Mouse (Mus musculus) heart, embryonic 11.5 days (tissue): Measurements from ENCODE around the gene Ehd4. TPM values are rescaled to one million over a fixed set of nuclear protein-coding genes. Genes with fewer than 3 reads are reported as not detected.

ENCODE experiments used
- ATAC-seq: fragments of 200-750 bp; cut with Nextera tagmentation; replicated peaks from 2 replicates; pipeline ENCODE4 v1.8.0; 2017; ENCODE audit warnings: moderate library complexity; ENCODE audit not compliant: insufficient number of reproducible peaks, low FRiP score, low TSS enrichment
- H3K27ac ChIP-seq: fragments of 300-500 bp; sonication (generic); 2 replicates; pipeline ENCODE4 v1.5.1; 2014; ENCODE audit warnings: mild to moderate bottlenecking, low read depth, low read length
- H3K27me3 ChIP-seq: fragments of 300-500 bp; sonication (generic); 2 replicates; pipeline ENCODE4 v1.6.1; 2014; ENCODE audit warnings: mild to moderate bottlenecking, low read length, mixed read lengths; ENCODE audit not compliant: control insufficient read depth, insufficient read depth
- H3K36me3 ChIP-seq: fragments of 300-500 bp; sonication (generic); 2 replicates; pipeline ENCODE4 v1.6.1; 2014; ENCODE audit warnings: mild to moderate bottlenecking, low read length, moderate library complexity, mixed read lengths; ENCODE audit not compliant: control insufficient read depth, insufficient read depth
- H3K4me1 ChIP-seq: fragments of 300-500 bp; sonication (generic); 2 replicates; pipeline ENCODE4 v1.6.1; 2014; ENCODE audit warnings: low read length; ENCODE audit not compliant: control insufficient read depth, insufficient read depth
- H3K4me2 ChIP-seq: fragments of 300-500 bp; sonication (generic); 2 replicates; pipeline ENCODE4 v1.6.1; 2014; ENCODE audit warnings: mild to moderate bottlenecking, moderate library complexity
- H3K4me3 ChIP-seq: fragments of 300-500 bp; sonication (generic); 2 replicates; pipeline ENCODE4 v1.5.1; 2014; ENCODE audit warnings: low read depth, low read length
- H3K9ac ChIP-seq: fragments of 300-500 bp; sonication (generic); 2 replicates; pipeline ENCODE4 v1.6.1; 2014; ENCODE audit warnings: mild to moderate bottlenecking, low read depth, low read length, moderate library complexity
- H3K9me3 ChIP-seq: fragments of 300-500 bp; sonication (generic); replicated peaks from 2 replicates; pipeline ENCODE4 v1.6.1; 2016; ENCODE audit warnings: low read length; ENCODE audit not compliant: control insufficient read depth
- WGBS: fragments of 180-500 bp; shearing (Covaris S2); extraction: QIAGEN DNeasy Blood & Tissue Kit; methylation state at CpG from one replicate; pipeline ENCODE4 v1.1.7; 2014; ENCODE audit not compliant: insufficient replicate concordance; 5-methylcytosine and 5-hydroxymethylcytosine counted together
- polyA plus RNA-seq: library from polyadenylated mRNA; unstranded; fragments of >200 nt; fragmentation: Nextera tagmentation; extraction: Ambion mirVana; gene quantifications from 2 replicates; pipeline ENCODE4 v1.2.1, GENCODE M21; 2014

Gene Ehd4
- polyA plus RNA-seq, 1 experiment from 2014 or later = 113 TPM

GRCm38 (mm10) chr2:120153586-120154360 is 633 bp downstream of the Ehd4 start:
- H3K4me1 ChIP-seq = peaks cover 7% of the 10 kb centered on the region; the same call in 1 of the 2 replicates
- ATAC-seq = peak; percentile 12; the same call in 1 of the 2 replicates
- 2% methylated on average over 38 of the region's 38 CpGs for WGBS
- peak overlapping the region; percentile 89 for H3K4me2 ChIP-seq
- no peaks in the 10 kb centered on the region for H3K27me3 ChIP-seq
- peak overlapping the region; percentile 76 for H3K27ac ChIP-seq
- no peaks in the 10 kb centered on the region for H3K9me3 ChIP-seq
- peak overlapping the region; percentile 93 for H3K9ac ChIP-seq
- no peaks in the 10 kb centered on the region for H3K36me3 ChIP-seq
- peak overlapping the region; percentile 82 for H3K4me3 ChIP-seq

- H3K36me3 ChIP-seq = no peaks in the 10 kb centered on the region
- no peak overlapping the region for H3K4me2 ChIP-seq
- no peaks in the 10 kb centered on the region for H3K9me3 ChIP-seq
- peaks cover 30% of the 10 kb centered on the region for H3K4me1 ChIP-seq
- H3K4me3 ChIP-seq = no peak overlapping the region
- ATAC-seq = no peak
- H3K9ac ChIP-seq = no peak overlapping the region
- H3K27ac ChIP-seq = no peak overlapping the region
- WGBS = 77% methylated on average over 3 of the region's 3 CpGs
- no peaks in the 10 kb centered on the region for H3K27me3 ChIP-seq
Observed at GRCm38 (mm10) chr2:120150571-120150970, 3.8 kb downstream of the Ehd4 start.

DNA sequence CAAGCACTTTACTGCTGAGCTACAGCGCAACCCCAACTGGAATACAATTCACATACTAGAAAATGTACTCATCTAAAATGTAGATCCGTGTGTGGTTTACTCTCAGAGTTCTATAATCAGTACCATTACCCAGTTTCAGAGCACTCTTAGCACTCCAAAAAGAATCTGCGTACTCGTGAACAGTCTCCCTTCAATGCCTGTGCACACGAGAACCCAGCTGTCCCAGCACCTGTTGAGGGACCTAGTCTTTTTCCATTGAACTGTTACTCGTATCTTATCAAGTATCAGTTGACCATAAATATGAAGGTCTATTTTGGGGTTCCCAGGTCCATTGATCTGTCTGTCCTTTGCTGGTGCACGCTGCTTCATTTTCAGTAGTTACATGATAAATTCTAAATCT is 4.8 kb downstream of the Ehd4 start:
- H3K9me3 ChIP-seq = no peaks in the 10 kb centered on the region
- ATAC-seq = no peak
- peaks cover 32% of the 10 kb centered on the region for H3K4me1 ChIP-seq
- no peak overlapping the region for H3K9ac ChIP-seq
- no peak overlapping the region for H3K4me3 ChIP-seq
- no peak overlapping the region for H3K4me2 ChIP-seq
- 80% methylated on average over 7 of the region's 7 CpGs for WGBS
- no peaks in the 10 kb centered on the region for H3K27me3 ChIP-seq
- no peaks in the 10 kb centered on the region for H3K36me3 ChIP-seq
- H3K27ac ChIP-seq = no peak overlapping the region

DNA sequence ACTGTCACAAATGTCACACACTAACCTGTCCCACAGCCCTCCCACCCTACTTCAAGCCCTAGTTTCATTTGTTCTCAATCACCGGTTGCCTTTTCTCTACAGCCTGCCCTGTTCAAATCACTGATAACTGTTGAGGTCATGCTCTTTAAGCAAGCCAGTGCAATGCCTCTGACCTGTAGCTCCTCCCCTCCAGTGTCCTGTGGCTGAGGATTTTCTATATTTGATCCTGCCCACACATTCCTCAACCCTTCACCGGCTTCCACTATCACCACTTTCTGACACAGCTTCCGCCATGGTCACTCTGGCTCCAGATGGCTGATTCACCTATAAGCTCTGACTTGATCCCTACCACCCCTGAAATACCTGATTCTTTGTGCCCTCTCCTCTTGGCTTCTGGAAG is 6.4 kb downstream of the Ehd4 start:
- no peaks in the 10 kb centered on the region for H3K27me3 ChIP-seq
- peak overlapping the region; percentile 76 for H3K27ac ChIP-seq
- H3K4me1 ChIP-seq = peaks cover 28% of the 10 kb centered on the region
- peak; percentile 65; the same call in 1 of the 2 replicates for ATAC-seq
- WGBS = 9% methylated on average over 3 of the region's 3 CpGs
- H3K36me3 ChIP-seq = no peaks in the 10 kb centered on the region
- no peaks in the 10 kb centered on the region for H3K9me3 ChIP-seq
- no peak overlapping the region for H3K4me3 ChIP-seq
- peak overlapping the region; percentile 33; the same call in 1 of the 2 replicates for H3K4me2 ChIP-seq
- no peak overlapping the region for H3K9ac ChIP-seq

- ATAC-seq = no peak
- 22% methylated on average over 2 of the region's 2 CpGs for WGBS
- H3K4me2 ChIP-seq = no peak overlapping the region
- peaks cover 25% of the 10 kb centered on the region for H3K4me1 ChIP-seq
- no peaks in the 10 kb centered on the region for H3K27me3 ChIP-seq
- no peaks in the 10 kb centered on the region for H3K9me3 ChIP-seq
- peak overlapping the region; percentile 76 for H3K27ac ChIP-seq
- H3K36me3 ChIP-seq = no peaks in the 10 kb centered on the region
- no peak overlapping the region for H3K9ac ChIP-seq
- H3K4me3 ChIP-seq = no peak overlapping the region
Observed at GRCm38 (mm10) chr2:120147364-120147763, 7.0 kb downstream of the Ehd4 start.

DNA sequence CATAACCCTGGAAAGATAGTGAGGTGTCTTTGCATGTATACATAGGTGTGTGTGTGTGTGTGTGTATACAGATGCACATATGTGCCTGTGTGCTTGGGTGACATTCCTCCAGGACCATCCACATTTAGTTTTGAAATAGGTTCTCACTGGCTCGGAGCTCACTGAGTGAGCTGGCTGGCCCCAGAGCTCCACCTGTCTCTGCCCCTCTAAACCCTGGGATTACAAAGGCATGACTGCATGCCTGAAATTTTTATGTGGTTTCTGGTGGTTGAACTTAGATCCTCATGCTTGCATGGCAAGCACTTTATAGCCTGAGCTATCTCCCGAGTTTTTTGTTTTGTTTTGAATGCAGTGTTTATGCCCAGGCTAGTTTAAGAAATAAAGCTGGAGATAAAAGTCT is 7.9 kb downstream of the Ehd4 start:
- Histone ChIP-seq H3K36me3 (no peaks in the 10 kb centered on the region), H3K4me1 (peaks cover 25% of the 10 kb centered on the region), H3K9me3 (no peaks in the 10 kb centered on the region), H3K27ac (no peak overlapping the region), H3K27me3 (no peaks in the 10 kb centered on the region), H3K9ac (no peak overlapping the region), H3K4me2 (no peak overlapping the region), H3K4me3 (no peak overlapping the region)
- ATAC-seq = no peak
- 60% methylated on average over 2 of the region's 2 CpGs for WGBS

- Histone ChIP-seq H3K27ac (no peak overlapping the region), H3K9ac (no peak overlapping the region), H3K4me3 (no peak overlapping the region), H3K27me3 (no peaks in the 10 kb centered on the region), H3K36me3 (no peaks in the 10 kb centered on the region), H3K4me2 (no peak overlapping the region), H3K9me3 (no peaks in the 10 kb centered on the region), H3K4me1 (peaks cover 34% of the 10 kb centered on the region)
- WGBS = 62% methylated on average over 4 of the region's 4 CpGs
- ATAC-seq = no peak
Observed at GRCm38 (mm10) chr2:120144390-120144789, 10.0 kb downstream of the Ehd4 start.

DNA sequence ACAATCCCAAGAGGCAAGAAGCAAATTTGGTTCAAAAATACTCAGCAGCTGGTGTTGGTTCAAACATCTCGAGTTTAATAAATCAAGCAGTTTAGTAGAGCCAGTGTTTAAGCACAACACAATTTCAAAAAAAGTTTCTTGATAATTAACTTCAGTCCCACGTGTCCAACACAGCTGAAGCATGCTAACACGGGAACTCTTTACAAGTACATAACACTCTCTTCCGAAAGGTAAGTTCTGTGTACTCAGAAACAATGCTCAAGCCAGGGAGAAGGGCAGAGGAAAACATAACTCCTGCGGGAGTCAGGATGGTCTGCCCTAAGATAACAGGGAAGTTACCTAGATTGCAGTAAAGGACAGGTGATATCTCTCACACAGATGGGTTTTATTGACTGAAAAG is 12.1 kb downstream of the Ehd4 start:
- ATAC-seq = no peak
- H3K4me1 ChIP-seq = peaks cover 33% of the 10 kb centered on the region

DNA sequence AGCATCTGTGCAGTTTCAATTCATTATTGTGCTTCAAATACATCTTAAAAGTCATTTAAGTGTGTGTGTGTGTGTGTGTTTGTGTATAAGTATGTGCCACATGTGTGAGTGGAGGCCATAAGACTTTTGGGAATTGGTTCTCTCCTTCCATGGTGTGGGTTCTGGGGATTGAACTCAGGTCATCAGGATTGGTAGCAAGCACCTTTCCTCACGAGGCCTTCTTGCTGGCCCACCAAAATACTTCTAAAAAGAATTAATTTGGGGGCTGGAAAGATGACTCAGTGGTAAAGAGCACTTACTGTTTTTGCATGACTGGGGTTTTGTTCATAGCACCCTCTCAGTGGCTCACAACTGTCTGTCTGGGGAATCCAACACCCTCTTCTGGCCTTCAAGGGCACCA is 12.7 kb downstream of the Ehd4 start:
- 96% methylated on average over 1 of the region's 1 CpGs for WGBS
- Histone ChIP-seq H3K36me3 (no peaks in the 10 kb centered on the region), H3K27me3 (no peaks in the 10 kb centered on the region), H3K4me2 (no peak overlapping the region), H3K27ac (no peak overlapping the region), H3K4me3 (no peak overlapping the region), H3K4me1 (peaks cover 34% of the 10 kb centered on the region), H3K9ac (no peak overlapping the region), H3K9me3 (no peaks in the 10 kb centered on the region)
- no peak for ATAC-seq

More for the DNA sequence above, 12.1 kb downstream of the Ehd4 start:
- H3K4me3 ChIP-seq = no peak overlapping the region
- H3K36me3 ChIP-seq = no peaks in the 10 kb centered on the region
- H3K27me3 ChIP-seq = no peaks in the 10 kb centered on the region
- no peak overlapping the region for H3K9ac ChIP-seq
- H3K27ac ChIP-seq = no peak overlapping the region
- WGBS = 80% methylated on average over 5 of the region's 5 CpGs
- H3K9me3 ChIP-seq = no peaks in the 10 kb centered on the region
- H3K4me2 ChIP-seq = no peak overlapping the region
